In the genomic region with DNA sequence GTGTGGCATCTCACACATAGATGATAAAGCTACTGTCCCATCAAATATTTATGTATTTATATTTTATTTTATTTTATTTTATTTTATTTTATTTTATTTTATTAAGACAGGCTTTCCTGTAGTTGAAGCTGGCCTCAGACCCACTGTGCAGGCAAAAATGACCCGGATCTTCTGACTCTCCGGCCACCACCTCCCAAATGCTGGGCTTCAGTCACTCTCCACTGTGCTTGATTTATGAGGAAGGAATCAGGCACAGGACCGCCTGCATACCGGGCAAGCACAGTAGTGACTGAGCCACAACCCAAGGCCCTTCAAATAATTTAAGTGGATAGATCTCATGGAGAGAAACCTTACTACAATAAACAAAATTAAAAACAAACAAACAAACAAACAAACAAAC, we compare ENCODE assay signal across 32 mouse cellular contexts.
"Had no signal": no experiment of that assay in that cellular context is flagged by ENCODE, and none has a peak within 500 bp of the region (broad histone marks: within the 10 kb centered on the region; RNA-seq: fewer than 3 reads in every experiment).

No protein-coding gene starts in this region.

- H3K4me1 ChIP-seq: heart, embryonic 12.5 days; heart, embryonic 13.5 days; heart, embryonic 15.5 days; intestine, embryonic 15.5 days; kidney, embryonic 15.5 days had no signal

- H3K27me3 ChIP-seq: heart, embryonic 12.5 days; heart, embryonic 13.5 days; heart, embryonic 15.5 days; intestine, embryonic 15.5 days; kidney, embryonic 15.5 days had no signal

- H3K9ac ChIP-seq: heart, embryonic 12.5 days; heart, embryonic 13.5 days; heart, embryonic 15.5 days; hindbrain, embryonic 12.5 days; hindbrain, embryonic 13.5 days; hindbrain, embryonic 14.5 days; hindbrain, embryonic 15.5 days; intestine, embryonic 15.5 days; kidney, embryonic 15.5 days had no signal

- ATAC-seq: hindbrain, embryonic 16.5 days; hindbrain, postnatal 0 days; inflammation-experienced regulatory T-cells, adult 6 months; intestine, embryonic 15.5 days; intestine, embryonic 16.5 days; intestine, postnatal 0 days had no signal

- DNase-seq: heart, postnatal 10 days; heart, postnatal 14 days; heart, postnatal 4 days; kidney, adult 11 months; kidney, adult 18-20 months; kidney, adult 2 months; kidney, adult 8-10 months; kidney, postnatal 10 days; kidney, postnatal 14 days; kidney, postnatal 25 days; kidney, postnatal 36 days; layer of hippocampus, adult 9-11 months; layer of hippocampus, postnatal 36 days had no signal

- H3K27ac ChIP-seq: heart, embryonic 10.5 days; heart, embryonic 13.5 days; heart, embryonic 15.5 days; hindbrain, embryonic 10.5 days; hindbrain, embryonic 12.5 days; hindbrain, embryonic 13.5 days; hindbrain, embryonic 14.5 days; hindbrain, embryonic 15.5 days; hindbrain, postnatal 0 days; intestine, embryonic 15.5 days; kidney, embryonic 15.5 days; layer of hippocampus, adult 2 months; left cerebral cortex, adult 2 months had no signal

- H3K36me3 ChIP-seq: heart, embryonic 10.5 days; heart, embryonic 12.5 days; heart, embryonic 13.5 days; heart, embryonic 15.5 days; hindbrain, embryonic 10.5 days; hindbrain, embryonic 12.5 days; hindbrain, embryonic 13.5 days; hindbrain, embryonic 15.5 days; intestine, embryonic 15.5 days; kidney, embryonic 15.5 days had no signal

- H3K4me3 ChIP-seq: heart, embryonic 10.5 days; heart, embryonic 12.5 days; heart, embryonic 13.5 days; heart, embryonic 15.5 days; hindbrain, embryonic 10.5 days; hindbrain, embryonic 12.5 days; hindbrain, embryonic 13.5 days; hindbrain, embryonic 15.5 days; intestine, embryonic 15.5 days; kidney, embryonic 15.5 days; layer of hippocampus, adult 2 months; left cerebral cortex, adult 2 months had no signal

- H3K4me2 ChIP-seq: heart, embryonic 11.5 days; heart, embryonic 12.5 days; heart, embryonic 13.5 days; heart, embryonic 15.5 days; hindbrain, embryonic 12.5 days; hindbrain, embryonic 13.5 days; hindbrain, embryonic 14.5 days; hindbrain, embryonic 15.5 days; intestine, embryonic 15.5 days; kidney, embryonic 15.5 days had no signal

- H3K9me3 ChIP-seq: heart, embryonic 10.5 days; heart, embryonic 12.5 days; heart, embryonic 13.5 days; heart, embryonic 15.5 days; hindbrain, embryonic 10.5 days; hindbrain, embryonic 12.5 days; hindbrain, embryonic 13.5 days; hindbrain, embryonic 15.5 days; intestine, embryonic 15.5 days; kidney, embryonic 15.5 days had no signal
